Mouse (Mus musculus) CH12.LX (cell line): ENCODE measurements around the gene Nfia. TPM values are rescaled to one million over a fixed set of nuclear protein-coding genes. Genes with fewer than 3 reads are reported as not detected.
A peak's percentile ranks its signal among the peaks of the same experiment; 100 is the strongest.

Experiments
- DNase-seq: peaks from one replicate; pipeline ENCODE4 v3.0.0-alpha.2; 2013; ENCODE audit errors: extremely low read depth
- H3K27ac ChIP-seq: 2 replicates; pipeline ENCODE4 v1.5.1; 2012; ENCODE audit warnings: low read depth, mild to moderate bottlenecking, control low read depth, moderate library complexity; ENCODE audit not compliant: insufficient read depth
- H3K27me3 ChIP-seq: replicated peaks from 2 replicates; pipeline ENCODE3; 2012; ENCODE audit warnings: inconsistent platforms
- H3K36me3 ChIP-seq, 2 experiments: replicated peaks in 1 of 2; 2 replicates each; pipeline versions ENCODE3 to v1.6.1; 2012; ENCODE audit warnings: inconsistent platforms in 1 of 2, low read length in 1 of 2, mild to moderate bottlenecking in 1 of 2, mixed read lengths in 1 of 2, moderate library complexity in 1 of 2; ENCODE audit not compliant: control insufficient read depth in 1 of 2, insufficient read depth in 1 of 2
- H3K4me1 ChIP-seq, 2 experiments: 2 replicates each; pipeline ENCODE4 v1.6.1; 2012; ENCODE audit warnings: inconsistent platforms in 1 of 2, moderate library complexity in 1 of 2; ENCODE audit not compliant: insufficient read depth in 2 of 2, control insufficient read depth in 1 of 2
- H3K4me2 ChIP-seq: 2 replicates; pipeline ENCODE4 v1.6.1; 2012; ENCODE audit warnings: low read depth, mild to moderate bottlenecking, control low read depth; ENCODE audit not compliant: poor library complexity, insufficient read depth, severe bottlenecking
- H3K4me3 ChIP-seq, 3 experiments: fragments of 150-350 bp in 1 of 3; sonication (generic) in 1 of 3; replicated peaks in 1 of 3; 2 replicates each; pipeline versions ENCODE3 to v1.5.1; 2011 to 2012; ENCODE audit warnings: low read depth in 2 of 3, low read length in 2 of 3, mild to moderate bottlenecking in 2 of 3, moderate library complexity in 2 of 3, control low read depth in 1 of 3, improper control_type of control experiment in 1 of 3, inconsistent platforms in 1 of 3, mixed read lengths in 1 of 3; ENCODE audit not compliant: poor library complexity in 1 of 3
- H3K79me2 ChIP-seq: replicated peaks from 2 replicates; pipeline ENCODE4 v1.6.1; 2012; ENCODE audit warnings: mild to moderate bottlenecking, moderate library complexity; ENCODE audit not compliant: control insufficient read depth, poor library complexity, insufficient read depth, severe bottlenecking; ENCODE audit errors: extremely low read depth
- H3K9ac ChIP-seq: 2 replicates; pipeline ENCODE4 v1.6.1; 2012; ENCODE audit warnings: low read depth, mild to moderate bottlenecking, control low read depth, moderate library complexity; ENCODE audit not compliant: insufficient read depth
- H3K9me3 ChIP-seq: replicated peaks from 2 replicates; pipeline ENCODE3; 2012; ENCODE audit warnings: low read length, inconsistent platforms, mixed read lengths
- E2F4 ChIP-seq: IDR thresholded peaks from 2 replicates; pipeline ENCODE4 v1.6.1; 2011; ENCODE audit warnings: low read depth, low read length, improper control_type of control experiment; ENCODE audit not compliant: insufficient replicate concordance
- EP300 ChIP-seq: IDR thresholded peaks from 2 replicates; pipeline ENCODE4 v1.6.1; 2011; ENCODE audit warnings: low read length, improper control_type of control experiment
- ETS1 ChIP-seq: conservative IDR thresholded peaks from 2 replicates; pipeline ENCODE4 v1.6.1; 2012; ENCODE audit warnings: low read depth, mild to moderate bottlenecking, inconsistent platforms, low read length, improper control_type of control experiment, moderate library complexity
- JUND ChIP-seq: conservative IDR thresholded peaks from 2 replicates; pipeline ENCODE4 v1.6.1; 2011; ENCODE audit warnings: low read depth, low read length, improper control_type of control experiment
- KAT2A ChIP-seq: IDR thresholded peaks from 2 replicates; pipeline ENCODE4 v1.6.1; 2012; ENCODE audit warnings: low read length, improper control_type of control experiment, inconsistent platforms; ENCODE audit not compliant: insufficient replicate concordance
- MAFK ChIP-seq: IDR thresholded peaks from 2 replicates; pipeline ENCODE4 v1.6.1; 2011; ENCODE audit warnings: low read length, improper control_type of control experiment; ENCODE audit not compliant: insufficient replicate concordance
- MXI1 ChIP-seq: IDR thresholded peaks from 2 replicates; pipeline ENCODE4 v1.6.1; 2011; ENCODE audit warnings: mild to moderate bottlenecking, low read depth, low read length, improper control_type of control experiment
- NRF1 ChIP-seq: IDR thresholded peaks from 2 replicates; pipeline ENCODE4 v1.6.1; 2014; ENCODE audit warnings: low read depth, mild to moderate bottlenecking, inconsistent platforms, low read length, improper control_type of control experiment, moderate library complexity
- RAD21 ChIP-seq: IDR thresholded peaks from 2 replicates; pipeline ENCODE4 v1.6.1; 2011; ENCODE audit warnings: low read depth, mild to moderate bottlenecking, low read length, improper control_type of control experiment, moderate library complexity
- RCOR1 ChIP-seq: conservative IDR thresholded peaks from 2 replicates; pipeline ENCODE4 v1.6.1; 2012; ENCODE audit warnings: low read depth, mild to moderate bottlenecking, inconsistent platforms, low read length, improper control_type of control experiment
- SMC3 ChIP-seq: IDR thresholded peaks from 2 replicates; pipeline ENCODE4 v1.6.1; 2011; ENCODE audit warnings: low read depth, low read length, improper control_type of control experiment
- TCF12 ChIP-seq: IDR thresholded peaks from 2 replicates; pipeline ENCODE4 v1.6.1; 2014; ENCODE audit warnings: low read depth, mild to moderate bottlenecking, inconsistent platforms, low read length, improper control_type of control experiment
- UBTF ChIP-seq: IDR thresholded peaks from 2 replicates; pipeline ENCODE4 v1.6.1; 2012; ENCODE audit warnings: low read depth, mild to moderate bottlenecking, inconsistent platforms, low read length, improper control_type of control experiment, moderate library complexity
- USF1 ChIP-seq: IDR thresholded peaks from 2 replicates; pipeline ENCODE4 v1.6.1; 2014; ENCODE audit warnings: low read depth, mild to moderate bottlenecking, inconsistent platforms, low read length, improper control_type of control experiment
- ZMIZ1 ChIP-seq: IDR thresholded peaks from 2 replicates; pipeline ENCODE4 v1.6.1; 2012; ENCODE audit warnings: low read depth, mild to moderate bottlenecking, inconsistent platforms, low read length, improper control_type of control experiment
- dilution Hi-C: fragments of 300-500 bp; cut with MboI; formaldehyde crosslinking; loops from 2 replicates; pipeline ENCODE4 v1.14.3; 2020; ENCODE audit warnings: low sequenced_read_pairs; ENCODE audit not compliant: extremely low pct_unique_long_range_greater_than_20kb, extremely low pct_ligation_motif_present
- in situ Hi-C: fragments of 300-500 bp; cut with MboI; formaldehyde crosslinking; loops from 3 replicates; pipeline ENCODE4 v1.14.3; 2019; ENCODE audit warnings: low sequenced_read_pairs, low pct_ligation_motif_present, low pct_unique_long_range_greater_than_20kb, mixed read lengths
- polyA plus RNA-seq: library from polyadenylated mRNA; unstranded; fragments of >175 nt; gene quantifications from 2 replicates; pipeline ENCODE4 v1.2.1, GENCODE M21; 2012; ENCODE audit warnings: low read depth; ENCODE audit not compliant: insufficient read length
- total RNA-seq, 2 experiments: library from RNA; depleted of rRNA; stranded (reverse); fragments of 300-350 nt in 1 of 2; fragments of >200 nt in 1 of 2; gene quantifications; 2 replicates each; pipeline ENCODE4 v1.2.3; 2012 to 2014

The Nfia gene
- total and polyA plus RNA-seq, 3 experiments: not detected

DNA sequence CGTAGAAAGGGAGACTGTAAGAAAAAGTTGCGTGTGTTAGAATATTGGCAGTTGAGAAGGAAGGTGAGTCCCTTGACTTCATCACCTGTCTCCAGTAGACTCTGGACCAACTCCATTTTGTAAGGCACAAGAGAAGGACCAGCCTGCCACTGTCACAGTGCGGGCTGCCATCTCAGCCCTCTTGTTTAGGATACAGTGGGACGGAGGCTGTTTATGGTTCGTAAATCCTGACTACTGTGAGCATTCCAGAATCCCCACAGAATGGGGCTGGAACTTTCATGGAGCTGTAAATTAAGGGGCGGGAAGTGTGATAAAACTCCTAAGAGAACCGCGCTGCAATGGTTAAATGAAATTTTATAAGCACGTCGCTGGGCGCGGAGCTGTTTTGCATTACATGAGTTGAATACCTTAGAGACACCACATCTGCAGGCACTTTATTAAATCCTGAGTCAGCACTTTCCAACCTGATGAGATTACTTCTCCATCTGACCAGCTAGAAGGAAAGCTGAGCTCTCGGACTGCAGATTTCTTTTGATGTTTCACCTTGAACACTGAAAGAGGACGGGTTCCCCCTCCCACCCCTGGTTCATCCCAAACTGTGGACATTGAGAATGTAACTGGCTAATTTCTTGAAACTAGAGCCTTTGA, 334.0 kb downstream of the Nfia start:
- Histone ChIP-seq H3K79me2 (no peaks in the 10 kb centered on the region), H3K4me3 (no peak overlapping the region), H3K36me3 (no peaks in the 10 kb centered on the region), H3K27ac (no peak overlapping the region), H3K9me3 (peaks cover 71% of the 10 kb centered on the region), H3K4me1 (no peaks in the 10 kb centered on the region), H3K27me3 (no peaks in the 10 kb centered on the region), H3K9ac (no peak overlapping the region), H3K4me2 (no peak overlapping the region)
- in situ Hi-C loops: no loop called here
- no peak for DNase-seq
- TF ChIP-seq UBTF (no peak), MXI1 (no peak), RAD21 (no peak), MAFK (0 out of 2 replicates have a peak, but pooled peaks have one; percentile 46), ZMIZ1 (no peak), NRF1 (no peak)
- dilution Hi-C loops: no loop called here

DNA sequence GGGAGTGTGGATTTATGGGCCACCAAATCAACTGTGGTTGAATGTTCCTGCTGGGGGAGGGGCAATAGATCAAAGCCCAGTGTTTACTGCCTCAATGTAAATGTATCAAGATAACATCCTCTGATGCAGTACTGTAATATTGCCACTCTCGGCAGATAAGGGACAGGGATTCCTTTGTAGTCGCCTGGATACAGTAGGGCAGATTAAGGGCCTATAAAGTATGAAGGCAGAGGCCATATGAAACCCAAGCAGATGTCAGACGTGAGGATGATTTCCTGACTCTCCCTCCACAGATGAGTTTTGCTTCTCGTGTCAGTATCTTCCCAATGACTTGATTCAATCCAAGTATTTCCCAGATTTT, 334.5 kb downstream of the Nfia start:
- dilution Hi-C loops: no loop called here
- TF ChIP-seq E2F4 (no peak), ETS1 (no peak), SMC3 (no peak), TCF12 (no peak), MXI1 (no peak), EP300 (no peak), RCOR1 (no peak), RAD21 (no peak), JUND (no peak), MAFK (no peak), KAT2A (no peak), USF1 (no peak)
- TF ChIP-seq, all 38 proteins: peak for 0
- Histone ChIP-seq H3K79me2 (no peaks in the 10 kb centered on the region), H3K4me1 (no peaks in the 10 kb centered on the region), H3K4me2 (no peak overlapping the region), H3K27ac (no peak overlapping the region), H3K27me3 (no peaks in the 10 kb centered on the region), H3K36me3 (no peaks in the 10 kb centered on the region), H3K4me3 (no peak overlapping the region), H3K9me3 (peaks cover 67% of the 10 kb centered on the region), H3K9ac (no peak overlapping the region)
- in situ Hi-C loops: no loop called here
- no peak for DNase-seq
